Mouse (Mus musculus) spleen, postnatal 36 days (tissue): ENCODE results near the gene Arhgef25.

Experiments
- DNase-seq, 2 experiments: peaks; one replicate each; pipeline ENCODE4 v3.0.0; 2022; ENCODE audit warnings: low spot score in 2 of 2, mixed read lengths in 1 of 2

The Arhgef25 gene

DNA sequence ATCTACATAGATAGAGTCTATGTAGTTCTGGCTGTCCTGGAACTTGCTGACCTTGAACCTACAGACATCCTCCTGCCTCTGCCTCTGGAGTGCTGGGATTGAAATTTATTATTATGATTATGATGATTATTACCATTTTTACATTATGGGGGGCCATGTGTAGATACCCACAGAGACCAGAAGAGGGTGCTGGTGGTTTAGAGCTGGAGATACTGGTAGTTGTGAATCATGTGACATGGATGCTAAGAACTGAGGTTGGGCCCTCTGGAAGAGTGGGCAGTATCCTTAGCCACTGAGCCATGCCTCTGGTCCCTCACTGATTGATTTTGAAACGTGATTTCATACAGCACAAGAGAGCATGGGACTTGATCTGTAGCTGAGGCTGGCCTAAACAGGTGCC lies 3.4 kb downstream of the Arhgef25 start:
- no peak for DNase-seq

DNA sequence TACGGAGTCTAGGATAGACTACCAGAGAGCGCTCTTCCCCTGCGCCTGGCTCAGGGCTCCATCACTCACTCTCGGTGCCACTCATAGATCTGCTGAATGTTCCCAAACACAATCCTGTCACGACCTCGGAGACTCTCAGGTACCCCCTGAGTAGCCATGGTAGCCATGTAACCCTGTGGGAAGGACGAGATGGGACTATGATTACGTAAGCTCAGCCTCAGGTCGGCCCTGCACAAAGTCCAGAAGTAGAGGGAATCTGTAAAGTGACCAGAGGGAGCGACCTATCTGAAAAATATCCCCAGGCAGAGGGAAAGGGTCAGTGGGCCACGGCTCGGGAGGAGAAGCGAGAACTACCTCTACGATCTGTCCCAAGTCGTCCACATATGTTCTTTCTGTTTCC lies 4.4 kb downstream of the Arhgef25 start:
- no peak for DNase-seq

DNA sequence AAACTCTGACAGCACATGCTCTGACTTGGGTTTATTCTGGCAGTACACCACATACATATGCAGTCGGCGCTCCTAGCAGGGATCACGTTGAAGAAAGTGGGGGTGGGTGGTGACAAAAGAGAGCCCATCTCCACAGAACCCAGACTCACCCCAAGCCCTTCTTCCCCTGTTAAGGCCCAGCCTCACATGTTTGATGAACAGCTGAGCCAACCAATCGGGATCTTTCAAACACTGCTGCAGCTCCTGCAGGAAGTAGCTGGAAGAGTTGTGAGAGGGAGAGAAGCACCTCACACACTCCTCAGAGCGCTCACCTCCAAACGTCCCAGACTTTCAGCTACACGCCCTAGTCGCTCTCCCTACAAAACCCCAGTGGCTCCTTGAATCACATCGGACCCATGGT lies 4.8 kb downstream of the Arhgef25 start:
- DNase-seq = no peak

DNA sequence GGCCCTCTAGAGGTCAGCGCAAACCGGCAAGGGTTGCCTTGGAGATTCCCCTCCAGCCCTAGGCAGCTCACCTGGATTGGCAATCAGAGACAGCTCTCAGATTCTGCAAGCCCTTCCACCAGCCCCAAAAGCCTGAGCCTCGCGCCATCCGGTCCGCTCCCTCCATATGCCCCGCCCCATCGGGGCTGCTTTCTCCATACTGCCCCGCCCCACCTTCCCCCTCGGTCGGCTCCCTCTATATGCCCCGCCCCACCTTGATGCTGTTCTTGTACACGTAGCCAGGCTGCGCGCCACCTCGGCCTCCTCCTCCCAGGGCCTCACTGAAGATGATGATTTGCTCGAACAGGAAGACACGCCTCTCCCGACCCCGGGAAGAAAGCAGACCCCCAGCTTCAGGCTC lies 6.1 kb downstream of the Arhgef25 start:
- no peak for DNase-seq

DNA sequence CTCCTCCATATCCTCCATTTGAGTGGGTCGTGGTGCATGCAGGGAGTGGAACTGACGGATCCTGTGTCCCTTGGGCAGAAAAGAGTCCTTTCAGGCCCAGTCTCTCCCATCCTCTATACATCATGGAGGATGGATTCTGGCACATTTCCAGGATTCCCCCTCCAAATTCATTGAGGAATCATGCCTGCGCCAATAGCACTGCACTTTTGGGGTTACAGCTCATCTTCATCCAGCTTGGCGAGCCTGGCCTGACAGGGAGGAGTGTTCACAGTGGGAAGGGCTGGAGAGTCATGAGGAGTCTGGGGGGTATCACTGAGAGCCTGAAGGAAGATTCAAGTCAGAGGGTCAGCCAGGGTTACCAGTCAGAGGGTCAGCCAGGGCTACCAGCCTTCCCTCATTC lies 7.3 kb downstream of the Arhgef25 start:
- DNase-seq = no peak

DNA sequence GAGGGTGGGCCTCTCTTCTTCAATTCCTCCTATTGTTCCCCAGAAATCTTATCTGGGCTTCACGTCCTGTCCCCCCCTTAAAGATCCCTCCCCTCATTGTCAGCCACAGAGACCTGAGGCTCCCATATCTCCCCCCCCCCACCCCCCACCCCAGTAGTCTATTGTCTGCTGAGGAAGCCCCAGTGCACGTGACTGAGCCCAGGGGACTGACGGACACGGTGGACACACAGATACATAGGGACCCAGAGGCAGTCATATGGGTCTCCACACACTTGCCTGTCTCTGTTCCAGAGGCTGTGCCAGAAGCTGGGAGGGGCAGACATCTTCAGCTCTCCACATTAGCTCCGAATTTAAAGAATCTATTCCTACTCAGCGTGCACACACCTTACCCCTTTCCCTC lies 8.3 kb downstream of the Arhgef25 start:
- no peak for DNase-seq

DNA sequence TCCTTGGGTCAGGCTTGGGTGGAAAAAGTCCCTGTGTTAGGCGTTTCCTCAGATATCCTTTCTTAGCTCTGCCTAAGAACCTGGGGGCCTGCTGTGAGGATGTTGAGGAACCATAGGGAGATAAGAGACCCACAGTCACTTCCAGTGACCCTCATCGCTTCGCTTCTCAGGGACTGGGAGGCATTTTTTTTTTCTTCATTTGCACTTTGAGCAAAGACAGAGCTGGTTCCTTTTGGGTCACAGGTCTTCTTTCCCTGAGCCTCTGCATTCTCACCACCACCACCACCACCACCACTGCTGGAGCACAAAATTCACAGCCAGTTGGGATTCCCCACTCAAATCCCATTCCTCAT lies 9.2 kb downstream of the Arhgef25 start:
- DNase-seq = no peak

DNA sequence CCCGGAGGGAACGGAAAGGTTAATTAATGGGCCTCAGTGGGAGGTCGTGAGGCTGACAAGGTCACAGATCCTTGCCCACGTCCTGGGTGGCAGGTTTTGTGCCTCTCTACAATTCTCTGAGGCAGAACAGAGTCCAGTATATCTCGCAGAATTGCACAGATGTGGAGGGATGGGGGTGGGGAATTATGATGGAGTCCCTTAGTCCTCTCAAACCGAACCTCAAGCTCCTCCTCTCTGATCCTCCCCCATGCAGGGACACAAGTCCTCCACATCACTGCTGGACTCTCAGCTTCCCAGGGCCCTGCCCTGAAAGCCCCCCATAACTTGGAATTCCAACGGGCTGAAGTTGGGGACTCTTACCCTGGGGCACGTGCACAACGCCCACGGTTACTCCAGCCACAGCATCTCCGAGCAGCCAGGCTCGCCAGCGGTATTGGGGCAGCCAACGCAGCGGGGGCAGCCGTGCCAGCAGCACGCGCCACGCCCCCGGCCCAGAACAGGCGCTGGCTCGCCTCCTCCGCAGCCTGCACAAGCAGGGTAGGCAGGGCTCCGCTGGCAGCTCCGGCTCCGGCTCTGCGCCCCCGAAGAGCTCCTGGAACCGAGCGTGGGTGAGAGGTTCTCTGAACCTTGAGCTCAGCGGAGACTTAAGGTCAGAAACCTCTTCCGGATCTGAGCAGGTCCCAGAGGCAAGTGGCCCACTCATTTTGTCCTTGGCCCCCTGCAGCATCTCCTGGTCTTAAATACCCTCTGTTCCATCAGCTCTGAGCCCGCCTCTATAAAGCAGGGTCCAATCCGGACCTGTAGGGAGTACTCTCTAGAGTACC lies 9.8 kb downstream of the Arhgef25 start, which contains the start of gene Slc26a10:
TSS of gene Slc26a10 (minus strand) at position 775 of the 824 bp plus-strand sequence.
- no peak for DNase-seq

DNA sequence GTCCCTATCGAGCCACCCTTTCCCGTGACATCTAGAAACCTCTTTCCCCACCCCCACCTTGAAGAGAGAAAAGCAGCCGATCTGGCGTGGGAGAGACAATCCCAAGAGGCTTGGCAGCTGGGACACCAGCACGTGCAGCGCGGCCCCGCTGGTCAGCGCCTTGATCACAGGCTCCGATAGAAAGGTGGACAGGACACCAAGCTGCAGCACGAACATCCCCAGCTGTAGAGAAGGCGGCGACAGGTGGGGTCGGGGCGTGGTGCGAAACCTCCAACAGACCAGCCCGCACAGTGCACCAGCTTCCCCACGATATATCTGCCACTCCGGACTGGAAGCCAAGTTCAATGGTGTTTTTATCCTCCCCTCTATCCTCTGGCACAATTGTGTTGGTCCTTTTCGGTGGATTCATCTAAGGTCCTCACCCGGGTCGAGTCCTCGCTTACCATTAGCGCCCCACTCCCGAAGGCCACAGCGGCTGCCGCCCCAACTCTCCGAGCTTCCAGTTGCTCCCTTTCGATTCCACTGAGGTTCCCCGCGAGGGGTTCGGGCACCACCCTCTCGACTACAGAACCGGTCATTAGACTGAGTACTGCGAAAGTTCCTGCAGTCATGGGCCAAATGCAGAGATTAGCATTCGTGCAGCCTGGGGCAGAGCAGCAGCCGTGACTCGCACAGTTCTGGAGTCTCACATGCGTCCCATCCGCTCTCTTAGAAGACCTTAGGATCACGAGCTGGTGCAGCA lies 11.4 kb downstream of the Arhgef25 start:
- no peak for DNase-seq

DNA sequence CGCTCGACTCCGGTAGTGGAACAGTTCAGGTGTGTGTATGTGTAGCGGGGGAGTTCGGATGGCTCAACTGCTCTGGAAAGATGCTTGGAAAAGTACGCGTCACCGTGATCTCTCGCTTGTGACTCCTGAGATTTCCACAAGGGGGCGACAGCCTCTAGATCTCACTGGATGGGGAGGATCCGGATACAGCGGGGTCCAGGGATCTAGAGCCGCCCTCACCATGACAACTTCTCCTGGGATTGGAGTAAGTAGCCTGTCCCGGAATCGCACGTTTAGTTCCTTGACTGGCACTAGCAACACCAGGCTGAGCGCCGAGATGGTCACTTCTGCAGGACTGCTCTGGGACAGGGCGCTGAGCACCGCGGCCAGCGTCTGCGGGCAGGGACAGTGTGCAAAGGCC lies 12.2 kb downstream of the Arhgef25 start:
- no peak for DNase-seq

DNA sequence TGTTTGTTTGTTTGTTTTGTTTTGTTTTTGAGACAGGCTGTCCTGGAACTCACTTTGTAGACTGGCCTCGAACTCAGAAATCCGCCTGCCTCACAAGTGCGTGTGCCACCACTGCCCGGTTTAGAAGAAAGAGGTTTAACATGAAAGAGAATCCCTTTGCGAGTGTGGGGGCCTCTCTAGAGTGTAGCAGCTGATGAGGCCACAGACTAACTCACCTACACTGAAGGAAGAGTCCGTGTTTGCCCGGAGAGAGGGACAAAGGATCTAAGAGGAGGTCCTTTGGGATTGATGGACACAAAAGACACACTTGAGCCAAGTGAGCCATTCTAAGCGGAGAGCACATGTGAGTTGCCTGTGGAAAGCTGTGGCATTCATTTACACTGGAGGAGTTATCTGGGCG lies 12.6 kb downstream of the Arhgef25 start:
- DNase-seq = no peak

DNA sequence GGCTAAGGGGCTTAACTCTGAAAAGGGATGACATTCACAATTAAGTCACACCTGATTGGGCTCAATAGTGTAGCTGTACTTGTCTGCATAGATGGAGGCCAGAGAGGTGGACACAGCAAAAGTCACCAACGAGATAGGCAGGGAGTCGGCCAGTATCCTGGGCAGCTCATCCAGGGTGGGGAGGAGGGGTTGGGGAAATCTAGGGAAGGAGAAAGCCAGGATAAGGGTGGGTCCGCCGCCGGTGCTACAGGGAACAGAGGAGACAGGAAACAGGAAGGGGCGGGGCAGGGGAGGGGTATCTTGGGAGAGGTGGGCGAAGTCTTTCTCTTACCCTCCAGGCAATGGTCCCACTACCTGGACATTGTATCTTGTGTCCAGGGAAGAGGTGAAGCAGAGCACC lies 13.1 kb downstream of the Arhgef25 start:
- DNase-seq = no peak

DNA sequence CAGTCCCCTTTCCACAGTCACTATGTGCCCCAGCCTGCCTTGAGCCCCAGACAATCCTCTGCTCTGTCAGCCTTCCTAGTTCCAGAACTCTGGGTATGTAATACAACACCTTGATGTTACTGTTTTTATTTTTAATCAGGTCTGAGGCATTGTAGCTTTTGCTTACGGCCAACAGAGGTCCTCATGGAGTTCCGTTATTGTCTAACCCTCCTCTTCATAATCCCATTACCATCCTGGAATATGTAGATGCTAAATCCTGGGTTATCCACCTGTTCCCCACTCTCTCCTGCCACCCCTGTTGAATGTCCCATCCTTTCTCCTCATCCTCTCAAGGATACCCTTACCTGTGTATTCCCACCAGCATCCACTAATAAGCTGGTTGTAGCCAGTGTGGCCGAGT lies 13.7 kb downstream of the Arhgef25 start:
- no peak for DNase-seq

DNA sequence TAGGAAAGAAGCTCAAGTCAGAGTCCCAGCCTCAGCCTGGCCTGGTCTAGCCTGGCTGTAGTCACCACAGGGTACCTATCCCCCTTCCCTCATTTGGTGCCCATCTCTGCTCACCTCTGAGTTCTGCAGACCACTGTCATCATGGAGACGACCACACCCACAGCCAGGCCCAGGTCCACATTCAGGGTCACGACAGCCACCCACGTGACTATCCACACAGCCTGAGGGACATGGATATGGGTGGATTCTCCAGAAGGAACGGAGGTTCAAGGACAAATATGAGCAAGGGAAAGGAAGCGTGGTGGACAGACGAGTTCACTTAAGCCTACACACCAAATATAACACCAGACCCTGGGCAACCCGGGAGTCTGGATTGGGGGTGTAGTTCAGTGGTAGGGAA lies 15.7 kb downstream of the Arhgef25 start:
- DNase-seq = no peak

DNA sequence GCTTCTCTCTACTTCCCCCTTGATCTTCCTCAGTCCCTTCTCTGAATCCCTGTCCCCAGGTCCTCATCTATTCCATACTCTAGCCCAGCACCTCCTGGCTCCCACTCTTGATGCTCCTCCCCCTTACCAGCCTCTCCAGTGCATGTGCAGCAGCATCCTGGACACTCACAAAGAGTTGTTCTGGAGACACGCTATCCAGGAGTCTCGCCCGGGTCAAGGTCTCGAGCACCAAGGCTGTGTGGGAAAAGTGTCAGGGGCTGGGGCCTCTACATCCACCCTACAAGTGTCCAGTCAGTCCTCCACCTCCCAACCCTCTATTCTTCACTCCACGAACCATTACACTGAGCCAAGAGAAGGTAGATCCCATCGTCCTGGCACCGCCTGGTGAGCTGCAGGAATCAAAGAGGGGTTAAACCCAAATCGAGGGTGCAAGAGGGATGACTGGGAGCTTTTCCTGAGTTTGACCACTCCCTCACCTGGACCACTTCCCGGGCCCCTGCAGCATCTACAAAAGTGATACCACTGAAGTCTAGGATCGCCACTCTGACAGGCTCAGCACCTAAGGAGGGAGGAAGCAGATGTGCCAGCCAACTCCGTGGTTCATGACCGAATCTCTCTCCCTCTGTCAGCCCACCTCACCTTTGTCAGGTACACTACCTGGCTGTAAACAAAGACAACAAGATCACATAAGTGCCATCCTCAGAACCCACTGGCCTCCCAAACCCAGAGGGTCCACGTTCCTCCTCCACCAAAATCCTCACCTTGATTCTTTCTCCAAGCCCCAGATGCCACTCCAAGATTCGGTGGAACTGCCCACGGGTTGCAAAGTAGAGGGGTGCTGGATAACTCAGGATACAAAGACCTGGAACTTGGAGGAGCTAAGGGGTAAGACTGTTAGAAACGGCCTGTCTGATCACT lies 16.5 kb downstream of the Arhgef25 start:
- no peak for DNase-seq

DNA sequence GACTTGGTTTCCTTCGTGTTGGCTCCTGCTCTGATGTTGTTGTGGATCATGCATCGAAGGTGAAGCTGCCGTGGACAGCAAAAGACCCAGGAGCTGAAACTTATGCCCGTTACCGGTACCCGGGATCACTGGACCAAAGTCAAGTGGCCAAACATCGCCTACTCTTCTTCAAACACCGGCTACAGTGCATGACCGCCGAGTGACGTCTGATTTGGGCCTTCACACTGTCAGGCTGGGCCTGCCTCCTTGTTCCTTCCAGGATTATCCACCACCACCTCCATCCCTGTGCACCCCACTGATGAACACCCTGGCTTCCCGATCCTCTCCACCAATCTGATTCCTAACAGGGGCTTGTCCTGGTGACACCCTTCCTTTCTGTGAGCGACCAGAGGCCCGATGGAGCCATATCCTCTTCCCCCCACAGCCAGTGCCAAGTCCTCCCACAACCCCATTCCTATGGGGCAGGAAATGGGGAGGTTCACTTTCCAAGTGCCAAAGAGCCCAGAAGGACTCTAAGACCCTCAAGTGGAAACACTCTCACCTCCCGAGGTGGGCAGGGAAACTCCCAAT lies 18.2 kb downstream of the Arhgef25 start:
- no peak for DNase-seq

DNA sequence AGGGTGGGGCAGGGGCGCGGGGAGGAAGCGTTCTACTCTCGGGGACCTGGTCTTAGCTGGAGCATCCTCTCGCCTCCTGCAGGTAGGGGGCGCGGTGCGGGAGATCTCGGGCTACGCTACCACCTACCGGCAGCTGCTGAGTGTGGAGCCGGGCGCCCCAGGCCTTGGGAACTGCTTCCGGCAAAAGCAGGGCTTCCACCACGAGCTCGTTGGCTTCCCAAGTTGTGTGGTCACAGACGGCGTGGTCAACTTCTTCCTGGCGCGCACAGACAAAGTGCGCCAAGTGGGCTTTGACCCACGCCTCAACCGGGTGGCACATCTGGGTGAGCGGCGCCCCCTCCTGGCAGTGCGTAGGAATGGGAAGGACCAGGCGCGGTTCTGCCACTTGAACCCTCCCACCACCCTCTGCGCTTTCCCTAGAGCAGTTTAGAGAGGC lies 19.0 kb downstream of the Arhgef25 start:
- peak; percentile 76 to 79 for DNase-seq

DNA sequence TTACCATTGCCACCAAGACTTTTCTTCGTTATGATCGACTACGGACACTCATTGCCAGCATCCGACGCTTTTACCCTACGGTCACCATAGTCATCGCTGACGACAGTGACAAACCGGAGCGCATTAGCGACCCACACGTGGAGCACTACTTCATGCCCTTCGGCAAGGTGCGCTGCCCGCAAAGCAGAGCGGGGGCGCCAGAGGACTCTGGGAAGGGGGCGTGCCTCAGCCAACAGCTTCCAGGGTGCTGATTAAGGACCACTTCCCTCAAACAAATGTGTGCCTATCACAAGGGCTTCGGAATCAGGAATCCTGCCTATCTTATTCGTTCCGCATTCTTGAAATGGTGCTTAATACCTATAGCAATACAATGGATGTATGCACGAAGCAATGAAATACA lies 19.9 kb downstream of the Arhgef25 start:
- no peak for DNase-seq

DNA sequence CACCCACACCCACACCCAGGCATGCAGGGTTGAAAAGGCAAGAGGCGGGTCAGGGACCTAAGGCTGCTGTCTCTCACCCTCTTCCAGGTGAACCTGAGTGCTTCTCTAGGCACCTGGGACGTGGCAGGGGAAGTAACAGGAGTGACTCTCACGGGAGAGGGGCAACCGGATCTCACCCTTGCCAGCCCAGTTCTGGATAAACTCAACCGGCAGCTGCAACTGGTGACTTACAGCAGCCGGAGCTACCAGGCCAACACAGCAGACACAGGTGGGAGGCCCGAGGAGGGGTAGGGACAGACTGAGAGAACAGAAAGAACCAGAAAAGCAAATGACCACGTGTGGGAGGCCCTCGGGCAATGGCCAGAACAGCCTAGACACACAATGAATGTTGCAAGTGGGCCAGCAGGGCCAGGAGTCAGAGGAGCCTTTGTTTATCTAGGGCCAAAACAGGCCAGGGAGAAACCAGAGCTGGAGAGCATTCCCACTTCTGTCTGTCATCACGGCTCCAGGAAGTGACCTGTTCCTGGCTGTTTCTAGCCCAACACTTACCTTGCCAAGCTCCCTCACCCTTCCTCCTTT lies 22.2 kb downstream of the Arhgef25 start:
- DNase-seq = no peak

DNA sequence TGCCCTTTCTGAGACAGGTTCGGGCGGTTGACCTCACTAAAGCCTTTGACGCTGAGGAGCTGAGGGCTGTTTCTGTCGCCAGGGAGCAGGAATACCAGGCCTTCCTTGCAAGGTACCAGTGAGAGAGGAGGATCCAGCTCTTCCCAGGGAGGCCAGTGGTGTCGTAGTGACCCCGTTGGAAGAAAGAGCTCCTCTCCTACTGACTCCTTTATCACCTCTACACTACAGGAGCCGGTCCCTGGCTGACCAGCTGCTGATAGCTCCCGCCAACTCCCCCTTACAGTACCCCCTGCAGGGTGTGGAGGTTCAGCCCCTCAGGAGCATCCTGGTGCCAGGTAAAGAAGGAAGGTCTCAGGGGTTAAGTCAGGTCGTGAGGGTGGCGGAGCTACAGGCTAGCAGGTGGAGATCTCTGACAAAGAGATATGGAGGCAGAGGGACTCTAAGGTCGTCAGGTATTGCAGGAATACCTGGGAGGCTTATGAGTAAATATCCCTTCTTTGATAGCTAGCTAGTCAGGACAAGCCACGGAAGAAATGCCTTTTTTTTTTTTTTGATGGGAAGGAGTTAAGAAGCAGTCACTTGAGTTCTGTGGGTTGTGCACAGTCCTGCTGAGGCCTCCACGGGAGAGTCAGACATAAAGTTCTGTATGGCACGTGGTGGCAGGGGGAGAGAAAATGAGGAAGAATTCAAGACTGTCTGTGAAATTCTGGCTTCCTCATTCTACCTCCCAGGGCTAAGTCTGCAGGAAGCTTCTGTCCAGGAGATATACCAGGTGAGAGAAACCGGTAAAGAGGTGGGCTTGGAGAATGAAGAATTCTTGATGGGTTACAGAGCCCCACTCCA lies 22.9 kb downstream of the Arhgef25 start:
- DNase-seq = no peak

DNA sequence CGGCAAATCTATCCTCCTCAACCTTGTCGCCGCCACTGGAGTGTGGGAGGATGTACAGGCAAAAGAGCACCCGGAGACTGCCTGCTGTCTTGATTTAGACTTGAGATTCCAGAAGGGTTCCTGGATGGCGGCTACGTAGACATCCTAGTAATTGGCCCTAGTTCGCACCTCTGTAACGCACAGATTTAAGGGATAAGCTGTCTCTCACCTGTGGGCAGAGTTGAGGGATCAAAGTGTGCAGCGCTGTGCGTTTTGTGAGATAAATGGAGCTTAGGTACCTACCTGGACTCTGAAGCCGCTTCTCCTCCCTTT lies 23.5 kb downstream of the Arhgef25 start:
- DNase-seq = no peak
